Mouse (Mus musculus) erythroblast, embryonic 14.5 days (primary cell): ENCODE results near the gene Gps1.
"Not testable (repeated sequence)": the region's sequence is repeated elsewhere in the genome, so short reads cannot be mapped to it uniquely, and the experiment has no call there.

ENCODE experiments used
- GATA1 ChIP-seq: IDR thresholded peaks from 2 replicates; pipeline ENCODE4 v1.6.1; 2012; ENCODE audit warnings: low read length, inconsistent platforms, mixed read lengths
- TAL1 ChIP-seq: IDR thresholded peaks from 3 replicates; pipeline ENCODE4 v1.6.1; 2012; ENCODE audit warnings: low read length, inconsistent platforms, mixed read lengths

DNA sequence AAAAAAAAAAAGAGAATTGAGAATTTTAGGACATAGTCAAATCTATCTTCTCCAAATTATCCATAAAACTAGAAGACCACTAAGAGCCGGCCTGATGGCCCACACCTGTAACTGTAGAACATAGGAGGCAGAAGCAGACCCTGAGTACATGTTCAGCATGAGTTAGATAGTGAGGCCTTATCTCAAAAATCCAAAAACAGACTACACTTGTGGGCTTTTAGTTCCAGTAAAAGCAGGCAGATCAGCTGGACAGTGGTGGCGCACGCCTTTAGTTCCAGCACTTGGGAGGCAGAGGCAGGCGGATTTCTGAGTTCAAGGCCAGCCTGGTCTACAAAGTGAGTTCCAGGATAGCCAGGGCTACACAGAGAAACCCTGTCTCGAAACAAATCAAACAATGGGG lies 48.9 kb downstream of the Gps1 start:
- TF ChIP-seq GATA1, TAL1: not testable (repeated sequence)
